Mouse (Mus musculus) midbrain, postnatal 0 days (tissue): ENCODE data around the gene Olfr698. TPM values are rescaled to one million over a fixed set of nuclear protein-coding genes. Genes with fewer than 3 reads are reported as not detected.
"Not testable (repeated sequence)": the region's sequence is repeated elsewhere in the genome, so short reads cannot be mapped to it uniquely, and the experiment has no call there.

Experiments used
- ATAC-seq: fragments of 200-750 bp; cut with Nextera tagmentation; 2 replicates; pipeline ENCODE4 v1.8.0; 2017; ENCODE audit warnings: moderate number of reproducible peaks, mild to moderate bottlenecking, moderate TSS enrichment, moderate library complexity; ENCODE audit not compliant: low FRiP score
- DNase-seq: peaks from one replicate; pipeline ENCODE4 v3.0.0-alpha.2; 2015; ENCODE audit warnings: low spot score
- H3K27ac ChIP-seq: fragments of 300-500 bp; sonication (generic); 2 replicates; pipeline ENCODE4 v1.5.1; 2014; ENCODE audit warnings: low read depth, mild to moderate bottlenecking, low read length, mixed read lengths
- H3K27me3 ChIP-seq: fragments of 300-500 bp; sonication (generic); 2 replicates; pipeline ENCODE4 v1.6.1; 2014; ENCODE audit warnings: low read length, control low read depth, mixed read lengths; ENCODE audit not compliant: insufficient read depth
- H3K36me3 ChIP-seq: fragments of 300-500 bp; sonication (generic); 2 replicates; pipeline ENCODE4 v1.6.1; 2014; ENCODE audit warnings: low read length, control low read depth, mixed read lengths; ENCODE audit not compliant: insufficient read depth
- H3K4me1 ChIP-seq: fragments of 300-500 bp; sonication (generic); 2 replicates; pipeline ENCODE4 v1.6.1; 2014; ENCODE audit warnings: mild to moderate bottlenecking, control low read depth, antibody characterized with exemption, low read length, mixed read lengths; ENCODE audit not compliant: insufficient read depth
- H3K4me2 ChIP-seq: fragments of 300-500 bp; sonication (generic); 2 replicates; pipeline ENCODE4 v1.6.1; 2014; ENCODE audit warnings: low read depth, mild to moderate bottlenecking, low read length, mixed read lengths; ENCODE audit not compliant: poor library complexity, severe bottlenecking
- H3K4me3 ChIP-seq: fragments of 300-500 bp; sonication (generic); 2 replicates; pipeline ENCODE4 v1.5.1; 2014; ENCODE audit warnings: low read depth, mild to moderate bottlenecking, low read length, moderate library complexity
- H3K9ac ChIP-seq: fragments of 300-500 bp; sonication (generic); replicated peaks from 2 replicates; pipeline ENCODE4 v1.6.1; 2014; ENCODE audit warnings: mild to moderate bottlenecking, low read length, moderate library complexity, mixed read lengths; ENCODE audit not compliant: poor library complexity, severe bottlenecking
- H3K9me3 ChIP-seq: fragments of 300-500 bp; sonication (generic); 2 replicates; pipeline ENCODE4 v1.6.1; 2016; ENCODE audit warnings: low read length, control low read depth
- CTCF ChIP-seq: IDR thresholded peaks from 2 replicates; pipeline ENCODE4 v1.5.1; 2016; ENCODE audit warnings: antibody characterized with exemption, mild to moderate bottlenecking
- WGBS: fragments of 180-500 bp; shearing (Covaris S2); extraction: QIAGEN DNeasy Blood & Tissue Kit; methylation state at CpG from one replicate; pipeline ENCODE4 v1.1.7; 2014; 5-methylcytosine and 5-hydroxymethylcytosine counted together
- polyA plus RNA-seq: library from polyadenylated mRNA; unstranded; fragments of >200 nt; fragmentation: Nextera tagmentation; extraction: Ambion mirVana; gene quantifications from 2 replicates; pipeline ENCODE4 v1.2.1, GENCODE M21; 2015
- total RNA-seq: library from RNA; depleted of rRNA; stranded (reverse); fragments of >200 nt; gene quantifications from 2 replicates; pipeline ENCODE4 v1.2.3, GENCODE M21; 2014; rRNA removed

Gene Olfr698
- total and polyA plus RNA-seq, 2 experiments from 2014 or later, result not detected

DNA sequence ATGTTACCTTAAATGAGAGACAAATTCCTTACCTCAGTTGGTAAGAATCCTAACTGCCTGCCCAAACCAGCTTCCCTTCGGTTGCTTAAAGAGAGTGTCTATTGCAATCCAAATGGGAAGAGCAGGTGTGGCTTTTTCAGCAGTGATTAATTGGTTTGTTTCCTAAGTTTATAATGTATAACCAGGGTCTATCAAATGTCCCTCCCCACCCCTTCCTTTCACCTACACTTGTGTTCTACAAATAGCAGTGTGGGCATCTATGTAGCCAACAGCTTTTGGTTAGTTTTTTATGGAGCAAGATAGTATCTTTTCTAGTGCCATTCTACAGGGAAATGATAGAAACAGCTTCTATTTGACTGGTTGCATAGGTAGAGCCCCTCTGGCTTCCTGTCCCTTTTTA, 12.9 kb downstream of the Olfr698 start, which contains the start of gene Olfr697:
Gene Olfr697 (minus strand): TSS at position 101 of the 400 bp plus-strand sequence.
- Histone ChIP-seq H3K27me3 (no peaks in the 10 kb centered on the region), H3K4me2 (no peak within 1 kb of the TSS), H3K4me3 (no peak within 1 kb of the TSS), H3K9ac (no peak within 1 kb of the TSS), H3K27ac (no peak within 1 kb of the TSS), H3K9me3 (0 out of 2 replicates have a peak, but pooled peaks cover 2% of the 10 kb centered on the region), H3K4me1 (no peaks in the 10 kb centered on the region), H3K36me3 (no peaks in the 10 kb centered on the region)
- ATAC-seq, result no peak
- no peak for DNase-seq
- WGBS, result 81% methylated on average over 1 of the region's 1 CpGs
- TF ChIP-seq CTCF, result no peak

DNA sequence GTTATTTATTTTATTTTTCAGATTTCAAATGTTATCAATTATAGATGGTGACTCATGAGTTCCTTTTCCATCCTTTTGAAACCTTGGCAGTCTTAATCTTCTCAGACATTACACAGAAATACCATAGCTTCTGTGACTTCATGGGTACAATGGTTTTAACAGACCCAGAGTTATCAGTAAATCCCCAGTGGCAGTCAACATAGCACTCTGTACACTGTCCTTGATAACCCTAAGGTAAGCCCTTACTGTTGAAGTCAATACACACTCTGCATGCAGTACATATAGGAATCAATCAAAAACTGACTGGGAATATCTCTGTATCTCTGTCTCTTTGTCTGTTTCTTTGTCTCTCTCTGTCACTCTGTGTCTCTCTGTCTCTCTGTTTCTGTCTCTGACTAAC, 18.2 kb downstream of the Olfr698 start:
- ATAC-seq, result no peak
- no peaks in the 10 kb centered on the region for H3K36me3 ChIP-seq
- H3K27me3 ChIP-seq, result no peaks in the 10 kb centered on the region
- H3K4me1 ChIP-seq, result no peaks in the 10 kb centered on the region
- no peak overlapping the region for H3K4me2 ChIP-seq
- no peak for TF ChIP-seq CTCF
- no peak overlapping the region for H3K9ac ChIP-seq
- H3K27ac ChIP-seq, result no peak overlapping the region
- no peak overlapping the region for H3K4me3 ChIP-seq
- no peak for DNase-seq
- H3K9me3 ChIP-seq, result no peaks in the 10 kb centered on the region

DNA sequence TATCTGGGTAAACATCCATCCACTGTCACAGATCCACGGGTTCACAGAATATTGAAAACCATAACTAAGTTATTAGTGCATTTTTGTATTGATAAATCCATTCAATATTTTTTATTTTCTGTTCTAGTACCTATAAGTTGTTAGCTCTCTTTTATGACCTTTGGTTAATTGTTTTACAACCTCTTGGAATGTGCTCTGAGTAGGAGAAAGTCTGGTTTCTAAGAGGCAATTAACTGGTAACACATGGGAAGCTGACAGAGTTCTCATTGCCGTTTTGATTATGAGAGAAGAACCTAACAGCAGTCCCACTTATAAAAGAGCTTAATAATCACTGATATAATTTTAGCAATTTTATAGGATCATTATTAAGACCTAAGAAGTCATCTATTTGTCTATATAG, 21.5 kb downstream of the Olfr698 start:
- H3K9ac ChIP-seq, result no peak overlapping the region
- 0 out of 2 replicates have a peak, but pooled peaks cover 4% of the 10 kb centered on the region for H3K9me3 ChIP-seq
- no peak overlapping the region for H3K27ac ChIP-seq
- no peak overlapping the region for H3K4me2 ChIP-seq
- no peak for TF ChIP-seq CTCF
- WGBS, result 76% methylated on average over 2 of the region's 2 CpGs
- no peaks in the 10 kb centered on the region for H3K4me1 ChIP-seq
- H3K36me3 ChIP-seq, result no peaks in the 10 kb centered on the region
- ATAC-seq (no peak), DNase-seq (no peak)
- no peaks in the 10 kb centered on the region for H3K27me3 ChIP-seq
- no peak overlapping the region for H3K4me3 ChIP-seq

DNA sequence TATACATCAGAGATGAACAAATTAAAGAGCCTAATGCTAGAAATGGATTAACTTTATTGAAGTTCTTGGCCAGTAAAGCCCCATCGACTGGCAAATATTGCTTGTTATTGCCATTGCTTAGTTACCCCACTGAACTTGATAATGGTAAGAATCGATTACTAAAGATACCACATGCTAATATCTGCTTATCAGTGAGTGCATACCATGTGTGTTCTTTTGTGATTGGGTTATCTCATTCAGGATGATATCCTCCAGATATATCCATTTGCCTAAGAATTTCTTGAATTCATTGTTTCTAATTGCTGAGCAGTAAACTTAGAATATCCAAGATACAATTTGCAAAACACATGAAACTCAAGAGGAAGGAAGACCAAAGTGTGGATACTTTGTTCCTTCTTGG, 29.5 kb downstream of the Olfr698 start:
- H3K27me3 ChIP-seq, H3K4me1 ChIP-seq, H3K27ac ChIP-seq, H3K4me3 ChIP-seq, ATAC-seq, DNase-seq, H3K4me2 ChIP-seq, H3K36me3 ChIP-seq, H3K9me3 ChIP-seq, H3K9ac ChIP-seq: not testable (repeated sequence)
- WGBS, result 89% methylated on average over 2 of the region's 2 CpGs

DNA sequence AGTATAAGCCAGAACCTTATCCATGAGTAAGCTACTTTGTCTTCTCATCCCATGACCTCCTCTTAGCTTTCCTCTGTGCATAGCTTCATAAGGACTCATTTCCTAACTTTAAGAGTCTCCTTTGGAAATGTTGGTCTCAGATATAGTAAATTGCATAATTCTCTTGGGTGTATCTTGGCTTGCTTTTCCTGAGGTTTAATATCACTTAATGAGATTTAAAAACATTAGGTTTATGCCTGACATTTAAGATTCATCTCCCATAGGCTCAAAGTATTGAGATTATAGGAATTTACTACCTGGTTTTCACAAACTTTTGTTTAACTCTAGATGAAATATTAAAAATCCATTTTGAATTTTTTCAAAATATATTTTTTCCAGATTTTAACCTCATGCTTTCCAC, 38.9 kb downstream of the Olfr698 start, which contains the start of gene Olfr695:
Gene Olfr695 (minus strand): TSS at position 101 of the 400 bp plus-strand sequence.
- Histone ChIP-seq H3K9me3 (no peaks in the 10 kb centered on the region), H3K36me3 (no peaks in the 10 kb centered on the region), H3K4me2 (no peak within 1 kb of the TSS), H3K4me1 (no peaks in the 10 kb centered on the region), H3K27ac (no peak within 1 kb of the TSS), H3K4me3 (no peak within 1 kb of the TSS), H3K27me3 (no peaks in the 10 kb centered on the region), H3K9ac (no peak within 1 kb of the TSS)
- no peak for TF ChIP-seq CTCF
- ATAC-seq, result no peak
- DNase-seq, result no peak

DNA sequence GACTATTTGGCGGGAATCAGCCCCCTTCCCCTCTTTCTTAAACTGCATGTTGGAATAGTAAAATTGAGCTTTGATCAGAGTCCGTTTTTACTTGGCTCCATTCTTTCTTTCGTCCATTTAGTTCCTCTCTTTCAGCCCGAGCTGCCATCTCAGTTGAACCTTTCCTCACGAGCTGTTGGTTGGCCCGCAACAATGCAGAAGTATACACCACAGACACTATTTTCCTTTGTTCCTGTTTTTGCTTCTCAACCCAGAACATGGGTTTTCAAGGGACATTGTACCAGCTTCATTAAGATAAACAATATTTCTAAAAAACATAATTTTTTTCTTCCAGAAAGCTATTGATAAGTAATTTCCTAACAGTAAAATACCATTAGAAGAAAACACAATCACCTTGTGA, 43.7 kb downstream of the Olfr698 start:
- H3K4me3 ChIP-seq, result no peak overlapping the region
- H3K36me3 ChIP-seq, result no peaks in the 10 kb centered on the region
- ATAC-seq, result no peak
- H3K4me2 ChIP-seq, result no peak overlapping the region
- no peak overlapping the region for H3K27ac ChIP-seq
- no peak for TF ChIP-seq CTCF
- H3K9me3 ChIP-seq, result no peaks in the 10 kb centered on the region
- no peaks in the 10 kb centered on the region for H3K27me3 ChIP-seq
- no peak for DNase-seq
- H3K9ac ChIP-seq, result no peak overlapping the region
- 92% methylated on average over 6 of the region's 6 CpGs for WGBS
- H3K4me1 ChIP-seq, result no peaks in the 10 kb centered on the region

DNA sequence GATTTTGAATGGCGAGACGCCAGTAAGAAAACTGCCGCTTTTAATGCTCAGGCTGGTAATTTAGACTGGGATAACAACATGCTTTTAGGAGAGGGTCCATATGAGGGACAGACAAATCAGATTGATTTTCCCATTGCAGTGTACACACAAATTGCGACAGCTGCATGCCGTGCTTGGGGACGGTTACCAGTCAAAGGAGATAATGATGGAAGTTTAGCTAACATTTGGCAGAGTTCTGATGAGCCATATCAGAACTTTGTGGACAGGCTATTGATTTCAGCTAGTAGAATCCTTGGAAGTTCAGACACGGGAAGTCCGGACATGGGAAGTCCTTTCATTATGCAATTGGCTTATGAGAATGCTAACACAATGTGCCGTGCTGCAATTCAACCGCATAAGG, 47.5 kb downstream of the Olfr698 start:
- H3K4me2 ChIP-seq, ATAC-seq, H3K4me3 ChIP-seq, H3K36me3 ChIP-seq, H3K9me3 ChIP-seq, H3K27ac ChIP-seq, H3K4me1 ChIP-seq, H3K9ac ChIP-seq, DNase-seq, H3K27me3 ChIP-seq: not testable (repeated sequence)
- WGBS, result 81% methylated on average over 10 of the region's 10 CpGs

Other genes with a start within 250 kb of the Olfr698 start
- gene Olfr693, start 74.8 kb downstream of the Olfr698 start, total RNA-seq, result not detected in 2 replicates
- not detected in 2 replicates for gene Olfr693, start 74.8 kb downstream of the Olfr698 start, polyA plus RNA-seq
- not detected in 2 replicates for gene Olfr694, start 63.6 kb downstream of the Olfr698 start, total RNA-seq
- not detected in 2 replicates for gene Olfr694, start 63.6 kb downstream of the Olfr698 start, polyA plus RNA-seq
- not detected in 2 replicates for gene Olfr695, start 39.0 kb downstream of the Olfr698 start, total RNA-seq
- not detected in 2 replicates for gene Olfr695, start 39.0 kb downstream of the Olfr698 start, polyA plus RNA-seq
- 0.22 TPM in 1 of 2 replicates, not detected in the other for gene Olfr697, start 13.0 kb downstream of the Olfr698 start, total RNA-seq
- gene Olfr697, start 13.0 kb downstream of the Olfr698 start, polyA plus RNA-seq, result not detected in 2 replicates
- gene Olfr699, start 37.8 kb upstream of the Olfr698 start, total RNA-seq, result not detected in 2 replicates
- not detected in 2 replicates for gene Olfr699, start 37.8 kb upstream of the Olfr698 start, polyA plus RNA-seq
- gene Olfr700, start 53.4 kb upstream of the Olfr698 start, total RNA-seq, result not detected in 2 replicates
- not detected in 2 replicates for gene Olfr700, start 53.4 kb upstream of the Olfr698 start, polyA plus RNA-seq
- not detected in 2 replicates for gene Olfr701, start 58.7 kb upstream of the Olfr698 start, total RNA-seq
- gene Olfr701, start 58.7 kb upstream of the Olfr698 start, polyA plus RNA-seq, result not detected in 2 replicates
- gene Olfr702, start 78.5 kb upstream of the Olfr698 start, total RNA-seq, result not detected in 2 replicates
- not detected in 2 replicates for gene Olfr702, start 78.5 kb upstream of the Olfr698 start, polyA plus RNA-seq
- gene Olfr703, start 88.0 kb upstream of the Olfr698 start, total RNA-seq, result not detected in 2 replicates
- not detected in 2 replicates for gene Olfr703, start 88.0 kb upstream of the Olfr698 start, polyA plus RNA-seq
- gene Olfr704, start 107.8 kb upstream of the Olfr698 start, total RNA-seq, result not detected in 2 replicates
- gene Olfr704, start 107.8 kb upstream of the Olfr698 start, polyA plus RNA-seq, result not detected in 2 replicates
- not detected in 2 replicates for gene Olfr705, start 121.5 kb upstream of the Olfr698 start, total RNA-seq
- not detected in 2 replicates for gene Olfr705, start 121.5 kb upstream of the Olfr698 start, polyA plus RNA-seq
- not detected in 2 replicates for gene Olfr706, start 132.8 kb upstream of the Olfr698 start, total RNA-seq
- gene Olfr706, start 132.8 kb upstream of the Olfr698 start, polyA plus RNA-seq, result not detected in 2 replicates
- not detected in 2 replicates for gene Olfr707, start 145.8 kb upstream of the Olfr698 start, total RNA-seq
- gene Olfr707, start 145.8 kb upstream of the Olfr698 start, polyA plus RNA-seq, result not detected in 2 replicates
- not detected in 2 replicates for gene Olfr1532-ps1, start 152.6 kb upstream of the Olfr698 start, total RNA-seq
- gene Olfr1532-ps1, start 152.6 kb upstream of the Olfr698 start, polyA plus RNA-seq, result not detected in 2 replicates
- not detected in 2 replicates for gene Olfr709-ps1, start 176.8 kb upstream of the Olfr698 start, total RNA-seq
- not detected in 2 replicates for gene Olfr709-ps1, start 176.8 kb upstream of the Olfr698 start, polyA plus RNA-seq
- not detected in 2 replicates for gene Olfr710, start 192.9 kb upstream of the Olfr698 start, total RNA-seq
- not detected in 2 replicates for gene Olfr710, start 192.9 kb upstream of the Olfr698 start, polyA plus RNA-seq
- not detected in 2 replicates for gene Olfr6, start 208.5 kb upstream of the Olfr698 start, total RNA-seq
- not detected in 2 replicates for gene Olfr6, start 208.5 kb upstream of the Olfr698 start, polyA plus RNA-seq
- not detected in 2 replicates for gene Olfr711, start 220.1 kb upstream of the Olfr698 start, total RNA-seq
- not detected in 2 replicates for gene Olfr711, start 220.1 kb upstream of the Olfr698 start, polyA plus RNA-seq